Mouse (Mus musculus) olfactory bulb, adult 2 months (tissue): ENCODE results near the gene Adgrg5.

Experiments used
- CTCF ChIP-seq: fragments of 200-500 bp; IDR thresholded peaks from 2 replicates; pipeline ENCODE4 v1.5.1; 2012; ENCODE audit warnings: low read depth, mild to moderate bottlenecking, low read length, moderate library complexity; ENCODE audit not compliant: insufficient read depth
- POLR2A ChIP-seq: fragments of 200-500 bp; IDR thresholded peaks from 2 replicates; pipeline ENCODE4 v1.6.1; 2012; ENCODE audit warnings: mild to moderate bottlenecking, low read depth, low read length, moderate library complexity; ENCODE audit not compliant: insufficient read depth

DNA sequence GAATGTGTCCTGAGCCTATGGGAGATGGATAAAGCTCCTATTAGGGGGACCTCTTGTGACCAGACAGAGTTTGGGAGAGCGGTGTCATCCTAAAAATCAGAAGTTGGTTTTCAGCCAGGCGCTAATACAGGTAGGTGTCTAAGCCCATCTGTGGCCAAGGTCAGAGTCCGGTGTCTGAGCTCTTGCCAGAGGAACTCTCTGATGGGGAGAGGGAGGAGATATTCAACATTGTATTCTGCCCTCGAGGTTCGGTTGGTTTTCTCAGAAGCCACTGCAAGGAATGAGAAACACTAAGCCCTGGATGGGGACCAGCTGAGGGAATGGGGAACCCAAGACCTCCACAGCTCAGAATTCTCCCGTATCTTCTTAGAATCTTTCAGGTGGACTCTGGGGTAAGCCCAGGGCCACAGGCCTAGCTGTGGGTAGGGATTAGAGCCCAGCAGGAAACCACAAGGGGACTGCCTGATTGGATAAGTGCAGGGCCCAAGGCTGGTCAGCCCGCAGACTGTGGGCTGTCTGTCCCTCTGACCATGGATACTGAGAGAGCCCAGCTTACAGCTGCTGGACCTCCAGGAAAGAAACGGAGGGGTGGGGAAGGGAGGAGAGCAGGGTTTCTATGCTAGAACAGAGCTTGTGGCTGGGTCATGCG lies 7.1 kb upstream of the Adgrg5 start:
- TF ChIP-seq CTCF (no peak), POLR2A (no peak)
